Mouse (Mus musculus) MEL (cell line): ENCODE results near the gene Gramd1b. TPM values are rescaled to one million over a fixed set of nuclear protein-coding genes. Genes with fewer than 3 reads are reported as not detected.
"Not testable (repeated sequence)": the region's sequence is repeated elsewhere in the genome, so short reads cannot be mapped to it uniquely, and the experiment has no call there.

ENCODE experiments used
- DNase-seq: peaks from one replicate; pipeline ENCODE4 v3.0.0; 2011; ENCODE audit warnings: low read depth, low spot score
- H3K27ac ChIP-seq: 2 replicates; pipeline ENCODE4 v1.5.1; 2012; ENCODE audit warnings: low read depth, mild to moderate bottlenecking, control low read depth, low read length, moderate library complexity; ENCODE audit not compliant: control insufficient read depth
- H3K27me3 ChIP-seq, 2 experiments: fragments of 150-350 bp in 1 of 2; sonication (generic) in 1 of 2; 2 replicates each; pipeline ENCODE4 v1.6.1; 2012; ENCODE audit warnings: low read length in 2 of 2, mild to moderate bottlenecking in 2 of 2, improper control_type of control experiment in 1 of 2, moderate library complexity in 1 of 2; ENCODE audit not compliant: insufficient read depth in 2 of 2, control insufficient read depth in 1 of 2
- H3K36me3 ChIP-seq, 2 experiments: 2 replicates each; pipeline ENCODE4 v1.6.1; 2012 to 2014; ENCODE audit warnings: low read length in 2 of 2, improper control_type of control experiment in 1 of 2, inconsistent platforms in 1 of 2, mild to moderate bottlenecking in 1 of 2; ENCODE audit not compliant: insufficient read depth in 2 of 2, control insufficient read depth in 1 of 2
- H3K4me1 ChIP-seq, 2 experiments: fragments of 150-350 bp in 1 of 2; sonication (generic) in 1 of 2; 2 replicates each; pipeline ENCODE4 v1.6.1; 2012; ENCODE audit warnings: low read length in 2 of 2, improper control_type of control experiment in 1 of 2, mild to moderate bottlenecking in 1 of 2; ENCODE audit not compliant: insufficient read depth in 2 of 2, control insufficient read depth in 1 of 2
- H3K4me3 ChIP-seq, 2 experiments: fragments of 150-350 bp in 1 of 2; sonication (generic) in 1 of 2; 2 replicates each; pipeline ENCODE4 v1.5.1; 2012; ENCODE audit warnings: low read depth in 2 of 2, low read length in 2 of 2, mild to moderate bottlenecking in 2 of 2, moderate library complexity in 2 of 2, control low read depth in 1 of 2, improper control_type of control experiment in 1 of 2; ENCODE audit not compliant: control insufficient read depth in 1 of 2, insufficient read depth in 1 of 2
- H3K79me2 ChIP-seq: 2 replicates; pipeline ENCODE4 v1.6.1; 2012; ENCODE audit warnings: mild to moderate bottlenecking, low read length, moderate library complexity; ENCODE audit not compliant: control insufficient read depth, poor library complexity, insufficient read depth
- H3K9ac ChIP-seq: 2 replicates; pipeline ENCODE4 v1.6.1; 2012; ENCODE audit warnings: low read depth, mild to moderate bottlenecking, control low read depth, low read length, moderate library complexity; ENCODE audit not compliant: control insufficient read depth, poor library complexity, severe bottlenecking
- H3K9me3 ChIP-seq: fragments of 150-350 bp; sonication (generic); replicated peaks from 2 replicates; pipeline ENCODE4 v1.6.1; 2012; ENCODE audit warnings: mild to moderate bottlenecking, low read length, improper control_type of control experiment, moderate library complexity; ENCODE audit not compliant: insufficient read depth
- ELF1 ChIP-seq: IDR thresholded peaks from 2 replicates; pipeline ENCODE4 v1.6.1; 2014; ENCODE audit warnings: low read depth, mild to moderate bottlenecking, inconsistent platforms, low read length, improper control_type of control experiment, moderate library complexity
- EP300 ChIP-seq, 2 experiments: IDR thresholded peaks; 2 replicates each; pipeline ENCODE4 v1.6.1; 2011; ENCODE audit warnings: improper control_type of control experiment in 2 of 2, low read length in 2 of 2, low read depth in 1 of 2, mild to moderate bottlenecking in 1 of 2
- HCFC1 ChIP-seq: IDR thresholded peaks from 2 replicates; pipeline ENCODE4 v1.6.1; 2012; ENCODE audit warnings: low read depth, mild to moderate bottlenecking, inconsistent platforms, low read length, improper control_type of control experiment, moderate library complexity
- JUND ChIP-seq: IDR thresholded peaks from 2 replicates; pipeline ENCODE4 v1.6.1; 2011; ENCODE audit warnings: low read depth, mild to moderate bottlenecking, improper control_type of control experiment, low read length
- KAT2A ChIP-seq: conservative IDR thresholded peaks from 2 replicates; pipeline ENCODE4 v1.6.1; 2012; ENCODE audit warnings: low read depth, low read length, improper control_type of control experiment, inconsistent platforms
- MAFK ChIP-seq: IDR thresholded peaks from 2 replicates; pipeline ENCODE4 v1.6.1; 2011; ENCODE audit warnings: low read depth, mild to moderate bottlenecking, low read length, improper control_type of control experiment, borderline replicate concordance
- MAZ ChIP-seq: IDR thresholded peaks from 2 replicates; pipeline ENCODE4 v1.6.1; 2012; ENCODE audit warnings: low read depth, mild to moderate bottlenecking, inconsistent platforms, low read length, improper control_type of control experiment
- MEF2A ChIP-seq: IDR thresholded peaks from 2 replicates; pipeline ENCODE4 v1.6.1; 2014; ENCODE audit warnings: low read depth, mild to moderate bottlenecking, inconsistent platforms, low read length, improper control_type of control experiment; ENCODE audit not compliant: poor library complexity, insufficient replicate concordance, severe bottlenecking; ENCODE audit errors: extremely low read depth
- MXI1 ChIP-seq: IDR thresholded peaks from 2 replicates; pipeline ENCODE4 v1.6.1; 2011; ENCODE audit warnings: mild to moderate bottlenecking, low read depth, low read length, improper control_type of control experiment
- MYB ChIP-seq: IDR thresholded peaks from 2 replicates; pipeline ENCODE4 v1.6.1; 2011; ENCODE audit warnings: mild to moderate bottlenecking, low read depth, low read length, improper control_type of control experiment
- NELFE ChIP-seq: IDR thresholded peaks from 2 replicates; pipeline ENCODE4 v1.6.1; 2011; ENCODE audit warnings: low read depth, low read length, improper control_type of control experiment
- NRF1 ChIP-seq: IDR thresholded peaks from 2 replicates; pipeline ENCODE4 v1.6.1; 2014; ENCODE audit warnings: low read depth, mild to moderate bottlenecking, inconsistent platforms, low read length, improper control_type of control experiment, moderate library complexity; ENCODE audit not compliant: poor library complexity, insufficient read depth, severe bottlenecking
- POLR2AphosphoS2 ChIP-seq: IDR thresholded peaks from 2 replicates; pipeline ENCODE4 v1.6.1; 2011; ENCODE audit warnings: low read length, improper control_type of control experiment
- POLR2AphosphoS5 ChIP-seq: IDR thresholded peaks from 2 replicates; pipeline ENCODE4 v1.6.1; 2012; ENCODE audit warnings: low read depth, borderline replicate concordance, mild to moderate bottlenecking, inconsistent platforms, low read length, moderate library complexity, mixed read lengths
- SIN3A ChIP-seq: IDR thresholded peaks from 2 replicates; pipeline ENCODE4 v1.6.1; 2012; ENCODE audit warnings: low read length, improper control_type of control experiment, inconsistent platforms
- TAL1 ChIP-seq: IDR thresholded peaks from 2 replicates; pipeline ENCODE4 v1.6.1; 2012; ENCODE audit warnings: mild to moderate bottlenecking, inconsistent platforms, low read length, moderate library complexity, mixed read lengths
- TBP ChIP-seq: IDR thresholded peaks from 2 replicates; pipeline ENCODE4 v1.8.0; 2011; ENCODE audit warnings: low read depth, low read length, improper control_type of control experiment
- ZMIZ1 ChIP-seq: IDR thresholded peaks from 2 replicates; pipeline ENCODE4 v1.6.1; 2012; ENCODE audit warnings: low read depth, mild to moderate bottlenecking, inconsistent platforms, low read length, improper control_type of control experiment, moderate library complexity
- polyA plus RNA-seq, 2 experiments: library from polyadenylated mRNA; stranded (reverse) in 1 of 2; unstranded in 1 of 2; fragments of >175 nt in 1 of 2; fragments of >200 nt in 1 of 2; gene quantifications; 2 replicates each; pipeline versions ENCODE4 v1.2.1 to v1.2.4; 2012; ENCODE audit warnings: low replicate concordance in 2 of 2, low read depth in 1 of 2; ENCODE audit not compliant: insufficient read length in 2 of 2, insufficient read depth in 1 of 2, missing spikeins in 1 of 2
- total RNA-seq: library from RNA; depleted of rRNA; stranded (reverse); fragments of 300-350 nt; gene quantifications from 2 replicates; pipeline ENCODE4 v1.2.3, GENCODE M21; 2012

The Gramd1b gene
- total and polyA plus RNA-seq, 3 experiments = not detected

- no peaks in the 10 kb centered on the region for H3K36me3 ChIP-seq
- no peak overlapping the region for H3K27ac ChIP-seq
- TF ChIP-seq KAT2A (no peak), TBP (no peak), ELF1 (no peak), POLR2AphosphoS5 (no peak), SIN3A (no peak), POLR2AphosphoS2 (no peak), HCFC1 (no peak), MYB (no peak), NELFE (no peak), EP300 (IDR thresholded peaks at IDR 0.05; ENCODE audit: low read depth in 1 of 2, low read length in 2 of 2) (no peak), ZMIZ1 (no peak), MXI1 (no peak), TAL1 (no peak), MAZ (no peak), NRF1 (no peak), MAFK (no peak), MEF2A (no peak), JUND (no peak)
- H3K4me3 ChIP-seq = no peak overlapping the region
- no peaks in the 10 kb centered on the region for H3K79me2 ChIP-seq
- no peaks in the 10 kb centered on the region for H3K9me3 ChIP-seq
- DNase-seq = no peak
- no peak overlapping the region for H3K9ac ChIP-seq
- H3K27me3 ChIP-seq = no peaks in the 10 kb centered on the region
- H3K4me1 ChIP-seq = no peaks in the 10 kb centered on the region
Measured at GRCm38 (mm10) chr9:40500691-40501090, 30.5 kb downstream of the Gramd1b start.

DNA sequence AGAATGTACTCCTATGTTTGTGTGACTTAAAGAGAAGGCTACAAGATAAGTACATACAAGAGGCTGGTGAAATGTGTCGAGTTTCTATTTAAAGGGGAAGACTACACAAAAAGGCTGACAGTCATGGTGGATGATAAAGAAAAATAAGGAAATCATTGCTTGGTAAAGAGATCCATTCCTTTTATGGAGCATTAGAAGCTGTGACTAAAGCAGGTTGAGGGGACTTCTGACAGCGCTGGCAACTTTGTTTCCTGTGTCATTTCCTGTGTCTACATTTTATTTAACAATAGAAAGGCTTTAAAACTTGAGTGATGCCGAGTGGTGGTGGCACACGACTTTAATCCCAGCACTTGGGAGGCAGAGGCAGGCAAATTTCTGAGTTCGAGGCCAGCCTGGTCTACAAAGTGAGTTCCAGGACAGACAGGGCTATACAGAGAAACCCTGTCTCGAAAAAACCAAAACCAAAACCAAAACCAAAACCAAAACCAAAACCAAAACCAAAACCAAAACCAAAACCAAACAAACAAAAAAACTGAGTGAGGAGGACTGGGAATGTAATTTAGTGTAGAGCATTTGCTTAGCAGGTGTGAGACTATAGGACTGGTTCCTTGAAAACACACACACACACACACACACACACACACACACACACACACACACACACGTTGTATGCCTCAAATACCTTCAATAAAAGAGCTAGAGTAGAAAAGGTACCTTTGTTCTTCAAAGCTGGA, 48.7 kb downstream of the Gramd1b start:
- not testable (repeated sequence) for H3K9ac ChIP-seq, H3K4me1 ChIP-seq
- peak; percentile 4 for DNase-seq

More for the DNA sequence above, 48.7 kb downstream of the Gramd1b start:
- not testable (repeated sequence) for H3K27ac ChIP-seq, H3K79me2 ChIP-seq, H3K27me3 ChIP-seq, H3K9me3 ChIP-seq, H3K36me3 ChIP-seq
- peak overlapping the region; percentile 14 to 29; a peak in 3 of 4 replicates for H3K4me3 ChIP-seq
